Mouse (Mus musculus) liver, embryonic 16.5 days (tissue): ENCODE measurements at regions not wholly inside any gene's neighbourhood (a gene's known extent, or its start where the extent isn't known, plus 50 kb on each side); places are given as distances from the start of the nearest gene placed in this dataset.

ENCODE experiments used
- ATAC-seq: fragments of 200-750 bp; cut with Nextera tagmentation; 2 replicates; pipeline ENCODE4 v1.8.0; 2017; ENCODE audit warnings: low read depth, mild to moderate bottlenecking, moderate number of reproducible peaks, moderate library complexity
- H3K27ac ChIP-seq: fragments of 300-500 bp; sonication (generic); 2 replicates; pipeline ENCODE4 v1.5.1; 2014; ENCODE audit warnings: mild to moderate bottlenecking, low read length
- H3K27me3 ChIP-seq: fragments of 300-500 bp; sonication (generic); 2 replicates; pipeline ENCODE4 v1.6.1; 2014; ENCODE audit warnings: low read depth, low read length, mixed read lengths; ENCODE audit not compliant: control insufficient read depth, insufficient read depth
- H3K36me3 ChIP-seq: fragments of 300-500 bp; sonication (generic); 2 replicates; pipeline ENCODE4 v1.6.1; 2014; ENCODE audit warnings: mild to moderate bottlenecking; ENCODE audit not compliant: control insufficient read depth, insufficient read depth
- H3K4me1 ChIP-seq: fragments of 300-500 bp; sonication (generic); 2 replicates; pipeline ENCODE4 v1.6.1; 2014; ENCODE audit warnings: low read depth, low read length, mixed read lengths; ENCODE audit not compliant: control insufficient read depth
- H3K4me2 ChIP-seq: fragments of 300-500 bp; sonication (generic); 2 replicates; pipeline ENCODE4 v1.6.1; 2014; ENCODE audit warnings: low read depth, low read length, mixed read lengths
- H3K4me3 ChIP-seq: fragments of 300-500 bp; sonication (generic); 2 replicates; pipeline ENCODE4 v1.5.1; 2014; ENCODE audit warnings: low read depth, mild to moderate bottlenecking, low read length
- H3K9ac ChIP-seq: fragments of 300-500 bp; sonication (generic); 2 replicates; pipeline ENCODE4 v1.6.1; 2014; ENCODE audit warnings: low read depth, low read length
- H3K9me3 ChIP-seq: fragments of 300-500 bp; sonication (generic); replicated peaks from 2 replicates; pipeline ENCODE4 v1.6.1; 2016; ENCODE audit warnings: low read length; ENCODE audit not compliant: control insufficient read depth
- WGBS: fragments of 180-500 bp; shearing (Covaris S2); extraction: QIAGEN DNeasy Blood & Tissue Kit; methylation state at CpG from one replicate; pipeline ENCODE4 v1.1.7; 2014; ENCODE audit not compliant: insufficient replicate concordance; 5-methylcytosine and 5-hydroxymethylcytosine counted together

DNA sequence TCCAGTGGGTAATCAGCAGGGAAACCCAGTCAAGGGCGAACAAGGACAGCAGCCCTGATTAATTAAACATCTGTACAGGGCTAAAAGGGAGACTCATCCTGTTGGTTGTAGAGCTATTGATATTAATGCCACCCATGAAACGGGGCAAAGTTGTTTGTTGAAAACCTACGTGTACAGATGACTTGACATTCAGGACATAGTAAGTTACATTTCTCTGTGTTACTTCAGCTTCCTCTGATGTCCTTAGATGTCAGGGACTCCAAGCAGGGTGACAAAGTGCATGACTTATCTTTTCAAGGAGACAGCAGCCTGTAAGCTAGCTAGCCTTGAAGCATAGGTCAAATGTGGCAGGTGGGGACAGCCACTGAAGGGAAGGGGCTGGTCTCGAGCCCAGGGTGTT is 390.5 kb downstream of the Ccdc171 start:
- Histone ChIP-seq H3K4me3 (no peak overlapping the region), H3K27ac (no peak overlapping the region), H3K4me1 (no peaks in the 10 kb centered on the region), H3K9me3 (no peaks in the 10 kb centered on the region), H3K27me3 (no peaks in the 10 kb centered on the region), H3K36me3 (no peaks in the 10 kb centered on the region), H3K4me2 (no peak overlapping the region), H3K9ac (no peak overlapping the region)
- WGBS = 53% methylated on average over 4 of the region's 4 CpGs
- ATAC-seq = no peak

DNA sequence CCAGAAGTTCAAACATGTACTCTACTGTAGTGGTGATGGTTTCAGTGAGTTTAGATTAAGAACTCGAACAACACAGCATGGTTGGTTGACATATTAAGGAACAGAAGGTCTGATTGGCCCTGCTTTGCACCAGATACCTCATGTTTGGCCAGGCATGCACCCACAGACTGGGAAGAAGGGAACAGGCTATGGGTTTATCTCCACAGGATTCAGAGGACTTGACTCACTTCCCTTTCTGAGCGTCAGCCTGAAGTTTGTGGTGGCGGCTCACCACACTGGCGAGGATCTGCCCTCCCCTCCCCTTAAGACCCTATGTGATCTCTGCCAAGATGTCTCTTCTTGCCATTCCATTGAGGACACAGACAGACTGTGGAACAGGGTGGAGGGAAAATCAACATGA is 391.7 kb downstream of the Ccdc171 start:
- Histone ChIP-seq H3K9ac (no peak overlapping the region), H3K27me3 (no peaks in the 10 kb centered on the region), H3K4me2 (no peak overlapping the region), H3K36me3 (no peaks in the 10 kb centered on the region), H3K4me3 (no peak overlapping the region), H3K4me1 (no peaks in the 10 kb centered on the region), H3K27ac (no peak overlapping the region), H3K9me3 (no peaks in the 10 kb centered on the region)
- no peak for ATAC-seq
- WGBS = 21% methylated on average over 4 of the region's 4 CpGs

DNA sequence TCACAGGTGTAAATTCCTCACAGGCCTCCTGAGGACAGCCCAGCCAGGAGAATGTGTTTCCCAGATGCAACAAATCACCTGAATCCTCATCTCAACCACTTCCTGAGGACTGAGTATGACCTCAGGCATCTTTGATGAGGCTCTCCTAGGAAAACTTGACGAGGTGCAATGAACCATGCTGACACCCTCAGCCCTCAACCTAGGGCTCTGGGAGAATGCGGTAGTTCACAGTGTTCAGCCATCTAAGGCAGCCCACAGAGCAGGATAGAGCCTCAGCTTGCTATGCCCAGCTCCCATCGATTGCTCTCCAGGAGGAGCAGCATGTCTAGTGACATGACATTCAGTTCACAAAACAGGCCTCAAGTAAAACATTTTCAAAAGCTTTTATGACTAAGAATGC is 392.7 kb downstream of the Ccdc171 start:
- no peaks in the 10 kb centered on the region for H3K27me3 ChIP-seq
- H3K27ac ChIP-seq = no peak overlapping the region
- no peak overlapping the region for H3K4me2 ChIP-seq
- no peak for ATAC-seq
- H3K4me3 ChIP-seq = no peak overlapping the region
- H3K9me3 ChIP-seq = no peaks in the 10 kb centered on the region
- H3K36me3 ChIP-seq = no peaks in the 10 kb centered on the region
- WGBS = 57% methylated on average over 3 of the region's 3 CpGs
- no peak overlapping the region for H3K9ac ChIP-seq
- no peaks in the 10 kb centered on the region for H3K4me1 ChIP-seq

DNA sequence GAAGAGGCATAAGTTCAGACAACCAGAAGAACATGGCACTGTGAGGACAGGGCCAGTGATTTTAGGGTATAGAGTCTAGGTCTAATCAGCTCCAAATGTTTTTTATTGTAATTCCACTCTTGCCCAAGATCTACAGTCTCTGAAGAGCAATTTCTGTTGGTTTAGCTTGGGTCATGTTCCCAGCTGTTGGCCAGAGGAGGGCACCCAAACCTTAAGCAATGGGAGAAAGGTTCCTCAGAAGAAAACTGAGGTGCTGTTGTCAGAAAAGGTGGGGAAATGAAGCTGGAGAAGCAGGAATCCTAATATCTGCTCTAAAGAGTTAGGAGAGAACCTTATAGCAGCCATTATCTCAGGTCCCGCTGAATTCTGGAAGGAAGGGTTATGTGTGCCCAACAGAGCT is 393.7 kb downstream of the Ccdc171 start:
- H3K36me3 ChIP-seq = no peaks in the 10 kb centered on the region
- ATAC-seq = no peak
- no peak overlapping the region for H3K9ac ChIP-seq
- no peaks in the 10 kb centered on the region for H3K27me3 ChIP-seq
- H3K4me1 ChIP-seq = no peaks in the 10 kb centered on the region
- H3K4me3 ChIP-seq = no peak overlapping the region
- WGBS = 47% methylated on average over 1 of the region's 1 CpGs
- no peak overlapping the region for H3K4me2 ChIP-seq
- no peaks in the 10 kb centered on the region for H3K9me3 ChIP-seq
- no peak overlapping the region for H3K27ac ChIP-seq

DNA sequence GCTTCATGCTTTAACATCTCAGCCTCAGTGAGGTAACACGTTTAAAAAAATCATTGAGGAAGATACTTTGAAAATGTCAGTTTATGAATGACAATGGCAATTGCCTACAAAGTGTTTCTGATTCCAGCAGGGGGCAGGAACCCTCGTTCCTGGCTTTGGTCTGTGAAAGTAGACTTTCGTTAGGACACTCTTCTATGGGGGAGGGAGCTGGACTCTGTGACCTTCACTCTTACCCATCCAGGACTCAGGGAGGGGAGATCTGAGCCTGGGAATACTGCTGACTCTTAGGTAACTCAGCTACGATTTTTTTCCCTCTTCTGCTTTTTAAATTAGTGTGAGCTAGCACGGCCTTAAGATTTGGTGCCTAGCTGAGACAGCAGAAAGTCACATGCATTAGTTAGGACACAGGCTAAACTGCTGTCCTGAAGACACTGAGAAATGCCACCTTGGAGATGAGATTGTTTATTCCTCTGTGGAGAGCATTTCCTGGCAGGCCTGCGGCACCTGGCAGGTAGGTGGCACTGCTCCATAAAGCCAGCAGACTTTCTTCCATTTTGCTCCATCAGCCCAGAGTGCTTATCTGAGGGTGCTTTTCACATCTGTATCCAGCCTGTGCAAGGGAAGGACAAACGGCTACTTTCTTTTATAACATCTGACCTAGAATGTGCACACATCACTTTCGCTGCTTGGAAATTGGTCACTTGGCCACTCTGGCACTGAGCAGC is 399.9 kb downstream of the Ccdc171 start:
- H3K4me2 ChIP-seq = no peak overlapping the region
- H3K4me1 ChIP-seq = no peaks in the 10 kb centered on the region
- no peak overlapping the region for H3K4me3 ChIP-seq
- H3K9ac ChIP-seq = no peak overlapping the region
- no peak overlapping the region for H3K27ac ChIP-seq
- H3K36me3 ChIP-seq = no peaks in the 10 kb centered on the region
- WGBS = 45% methylated on average over 8 of the region's 8 CpGs
- H3K9me3 ChIP-seq = no peaks in the 10 kb centered on the region
- ATAC-seq = no peak
- H3K27me3 ChIP-seq = no peaks in the 10 kb centered on the region

GRCm38 (mm10) chr4:83926195-83926731 is 400.9 kb downstream of the Ccdc171 start:
- 53% methylated on average over 11 of the region's 11 CpGs for WGBS
- no peak for ATAC-seq

DNA sequence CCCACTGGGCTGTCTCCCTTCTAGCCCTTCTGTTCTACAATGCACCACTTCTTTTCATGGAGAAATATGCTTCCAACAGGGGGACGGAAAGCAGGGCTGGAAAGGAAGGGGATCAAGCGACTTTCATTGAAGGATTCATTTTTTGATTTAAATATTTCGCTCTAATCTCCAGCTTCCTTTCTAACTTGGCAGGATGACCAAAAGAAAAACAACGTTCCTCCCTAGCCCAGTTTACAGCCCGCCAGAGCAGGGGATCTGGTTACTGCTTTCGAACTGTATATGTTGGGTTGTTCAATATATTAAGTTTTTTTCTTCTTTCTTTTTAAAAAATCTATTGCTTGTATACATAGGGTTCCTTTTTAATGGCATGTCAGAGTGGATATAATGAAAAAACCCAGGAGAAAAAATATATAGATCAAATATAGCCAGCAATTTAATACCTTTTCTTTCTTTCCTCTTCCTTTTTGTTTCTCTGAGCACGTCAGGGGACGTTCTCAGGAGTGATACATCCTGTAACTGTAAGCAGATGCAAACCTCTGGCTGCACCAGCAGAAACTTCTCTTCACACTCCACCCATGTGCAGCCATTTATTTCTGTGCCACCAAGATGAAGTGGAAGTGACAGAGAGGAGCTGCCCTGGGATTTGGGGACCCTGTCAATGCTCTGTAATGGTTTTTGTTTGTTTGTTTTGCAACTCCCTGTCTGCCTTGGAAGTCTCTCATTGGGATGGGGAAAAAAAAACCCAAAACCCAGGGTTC is 406.7 kb downstream of the Ccdc171 start:
- no peaks in the 10 kb centered on the region for H3K4me1 ChIP-seq
- no peaks in the 10 kb centered on the region for H3K36me3 ChIP-seq
- H3K27ac ChIP-seq = no peak overlapping the region
- H3K4me2 ChIP-seq = no peak overlapping the region
- no peaks in the 10 kb centered on the region for H3K9me3 ChIP-seq
- H3K27me3 ChIP-seq = no peaks in the 10 kb centered on the region
- ATAC-seq = no peak
- 58% methylated on average over 8 of the region's 8 CpGs for WGBS
- no peak overlapping the region for H3K4me3 ChIP-seq
- H3K9ac ChIP-seq = no peak overlapping the region

More at GRCm38 (mm10) chr4:83926195-83926731, 400.9 kb downstream of the Ccdc171 start:
- H3K4me3 ChIP-seq = no peak overlapping the region
- H3K27ac ChIP-seq = no peak overlapping the region
- H3K27me3 ChIP-seq = no peaks in the 10 kb centered on the region
- H3K9me3 ChIP-seq = no peaks in the 10 kb centered on the region
- H3K9ac ChIP-seq = no peak overlapping the region
- no peak overlapping the region for H3K4me2 ChIP-seq
- H3K36me3 ChIP-seq = no peaks in the 10 kb centered on the region
- no peaks in the 10 kb centered on the region for H3K4me1 ChIP-seq

DNA sequence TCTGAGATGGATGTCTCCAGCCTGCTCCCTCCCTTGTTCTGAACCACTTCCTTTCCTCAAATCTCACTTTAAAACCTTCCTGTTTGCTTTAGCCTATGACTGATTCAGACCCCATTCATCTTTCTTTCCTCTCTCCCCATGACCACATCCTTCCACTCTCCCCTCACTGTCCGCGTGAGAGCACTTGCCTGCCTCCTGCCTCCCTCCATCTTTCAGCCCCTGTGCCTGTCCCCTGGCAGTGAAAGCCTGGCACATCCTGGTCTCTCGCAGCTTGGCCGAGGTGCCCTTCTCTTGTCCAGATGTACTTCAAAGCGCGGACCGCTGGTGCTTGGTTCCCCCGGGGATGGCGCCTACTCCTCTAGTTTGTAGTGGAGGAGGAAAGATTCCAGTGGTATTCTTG is 416.3 kb downstream of the Ccdc171 start:
- no peaks in the 10 kb centered on the region for H3K4me1 ChIP-seq
- H3K4me2 ChIP-seq = no peak overlapping the region
- no peak for ATAC-seq
- no peaks in the 10 kb centered on the region for H3K9me3 ChIP-seq
- WGBS = 42% methylated on average over 9 of the region's 9 CpGs
- H3K9ac ChIP-seq = no peak overlapping the region
- no peaks in the 10 kb centered on the region for H3K27me3 ChIP-seq
- no peak overlapping the region for H3K27ac ChIP-seq
- no peaks in the 10 kb centered on the region for H3K36me3 ChIP-seq
- H3K4me3 ChIP-seq = no peak overlapping the region

DNA sequence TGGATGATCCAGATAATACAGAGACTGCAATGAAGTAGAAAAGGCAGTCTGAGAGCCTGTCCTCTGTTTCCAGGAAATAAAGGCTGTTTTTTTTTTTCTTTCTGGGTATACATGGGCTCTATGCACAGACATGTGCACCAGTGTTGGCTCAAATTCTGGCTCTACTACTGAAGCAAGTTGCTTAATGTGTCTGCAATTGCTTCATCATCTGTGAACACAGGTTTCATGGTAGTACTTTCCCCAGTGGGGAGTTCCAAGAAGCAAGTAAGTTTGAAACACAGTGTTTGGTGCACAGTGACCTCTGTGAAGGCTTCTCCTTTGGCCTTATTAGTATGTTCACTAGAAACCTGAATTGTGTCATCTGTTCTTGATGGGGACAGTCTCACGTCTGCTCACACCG is 424.3 kb downstream of the Ccdc171 start:
- no peak overlapping the region for H3K4me3 ChIP-seq
- no peak overlapping the region for H3K9ac ChIP-seq
- no peak overlapping the region for H3K27ac ChIP-seq
- H3K36me3 ChIP-seq = no peaks in the 10 kb centered on the region
- no peak for ATAC-seq
- no peaks in the 10 kb centered on the region for H3K9me3 ChIP-seq
- no peaks in the 10 kb centered on the region for H3K27me3 ChIP-seq
- H3K4me2 ChIP-seq = no peak overlapping the region
- 36% methylated on average over 2 of the region's 2 CpGs for WGBS
- H3K4me1 ChIP-seq = no peaks in the 10 kb centered on the region
